Mouse (Mus musculus) cerebellum, adult 9-11 months (tissue): Measurements from ENCODE around the gene Itsn1.
A peak's percentile ranks its signal among the peaks of the same experiment; 100 is the strongest.

ENCODE experiments used
- DNase-seq: peaks from one replicate; pipeline ENCODE4 v3.0.0; 2022

Gene Itsn1

GRCm38 (mm10) chr16:91848906-91849603 lies 120.0 kb downstream of the Itsn1 start:
- DNase-seq, result no peak

- no peak for DNase-seq
Observed at GRCm38 (mm10) chr16:91850175-91850574, 121.1 kb downstream of the Itsn1 start.

GRCm38 (mm10) chr16:91851456-91852231 lies 122.6 kb downstream of the Itsn1 start:
- no peak for DNase-seq

- DNase-seq, result no peak
Observed at GRCm38 (mm10) chr16:91852753-91853152, 123.7 kb downstream of the Itsn1 start.

GRCm38 (mm10) chr16:91853223-91853622 lies 124.1 kb downstream of the Itsn1 start:
- DNase-seq, result no peak

- no peak for DNase-seq
Observed at GRCm38 (mm10) chr16:91858695-91859094, 129.6 kb downstream of the Itsn1 start.

- DNase-seq, result peak; percentile 58
Observed at GRCm38 (mm10) chr16:91859203-91859602, 130.1 kb downstream of the Itsn1 start.

GRCm38 (mm10) chr16:91859958-91860357 lies 130.9 kb downstream of the Itsn1 start:
- DNase-seq, result no peak

- no peak for DNase-seq
Observed at GRCm38 (mm10) chr16:91860471-91861125, 131.5 kb downstream of the Itsn1 start.

- DNase-seq, result peak; percentile 53
Observed at GRCm38 (mm10) chr16:91861784-91862371, 132.8 kb downstream of the Itsn1 start.

GRCm38 (mm10) chr16:91862836-91863235 lies 133.8 kb downstream of the Itsn1 start:
- no peak for DNase-seq

- no peak for DNase-seq
Observed at GRCm38 (mm10) chr16:91864646-91865332, 135.7 kb downstream of the Itsn1 start.

- DNase-seq, result no peak
Observed at GRCm38 (mm10) chr16:91865570-91866257, 136.6 kb downstream of the Itsn1 start.

GRCm38 (mm10) chr16:91866258-91866634 lies 137.2 kb downstream of the Itsn1 start:
- peak; percentile 46 for DNase-seq

GRCm38 (mm10) chr16:91867672-91868071 lies 138.6 kb downstream of the Itsn1 start:
- peak; percentile 56 for DNase-seq

GRCm38 (mm10) chr16:91868943-91869911 lies 140.1 kb downstream of the Itsn1 start:
- peak; percentile 84 for DNase-seq

- DNase-seq, result no peak
Observed at GRCm38 (mm10) chr16:91870158-91870582, 141.1 kb downstream of the Itsn1 start.

GRCm38 (mm10) chr16:91871188-91871587 lies 142.1 kb downstream of the Itsn1 start:
- DNase-seq, result no peak

GRCm38 (mm10) chr16:91873695-91874094 lies 144.6 kb downstream of the Itsn1 start:
- DNase-seq, result no peak

- no peak for DNase-seq
Observed at GRCm38 (mm10) chr16:91875567-91876344, 146.7 kb downstream of the Itsn1 start.
